Mouse (Mus musculus): ENCODE measurements around the gene Zfp219.
"Not testable (repeated sequence)": the region's sequence is repeated elsewhere in the genome, so short reads cannot be mapped to it uniquely, and the experiment has no call there.

The Zfp219 gene

DNA sequence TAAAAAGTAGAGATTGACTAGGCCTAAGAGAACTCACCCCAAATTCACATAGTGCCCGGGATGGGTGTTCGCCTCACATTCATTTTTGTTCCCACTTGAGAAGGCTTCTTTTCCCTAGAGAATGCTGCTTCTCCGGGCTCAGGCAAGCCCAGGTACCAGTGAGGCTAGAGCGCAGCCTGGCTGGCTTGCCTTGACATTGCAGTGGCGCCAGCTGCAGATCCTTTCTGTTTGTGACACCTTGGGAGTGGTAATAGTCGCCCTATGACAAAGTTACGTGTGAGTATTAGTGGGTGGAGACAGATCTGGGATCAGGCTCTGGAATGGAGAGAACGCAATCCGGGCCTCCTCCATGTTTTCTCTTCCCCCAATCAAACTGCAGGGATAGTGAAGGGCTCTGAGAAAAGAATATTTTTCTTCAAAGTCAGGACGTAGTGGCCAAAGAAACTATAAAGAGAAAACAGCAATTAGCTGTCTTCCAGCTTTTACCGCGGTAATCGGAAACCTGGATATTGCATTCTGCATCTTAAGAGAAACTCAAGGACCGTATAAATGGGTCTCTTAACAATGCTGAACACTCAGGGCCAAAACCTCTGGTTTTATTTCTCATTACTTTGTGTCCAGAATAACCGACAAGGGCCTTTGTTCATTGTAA is at the start of gene Zfp219:
Gene Zfp219 (minus strand): TSS at position 248 of the 652 bp plus-strand sequence.
- peak; percentile 96 for DNase-seq (ENCODE audit: extremely low read depth, low read depth)

DNA sequence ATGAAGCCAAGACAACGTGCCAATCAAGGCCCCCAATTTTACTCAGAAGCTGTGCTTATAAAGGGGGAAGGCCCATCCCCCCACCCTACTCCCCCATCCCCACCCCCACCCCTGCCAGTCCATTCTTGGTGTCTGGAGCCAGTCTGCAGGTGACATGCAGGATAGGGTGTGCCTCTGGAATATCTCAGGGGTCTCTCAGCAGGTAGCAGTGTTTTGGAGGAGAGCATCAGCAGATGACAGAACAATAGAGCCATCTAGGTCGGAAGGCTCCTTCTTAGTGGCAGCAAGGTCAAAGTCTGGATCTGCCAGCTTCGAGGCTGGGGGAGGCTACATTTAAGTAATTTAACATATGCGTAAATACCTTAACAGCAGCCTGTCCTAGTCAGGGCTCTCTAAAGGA is 45.6 kb upstream of the Zfp219 start:
- DNase-seq (ENCODE audit: extremely low read depth, low read depth), result no peak

DNA sequence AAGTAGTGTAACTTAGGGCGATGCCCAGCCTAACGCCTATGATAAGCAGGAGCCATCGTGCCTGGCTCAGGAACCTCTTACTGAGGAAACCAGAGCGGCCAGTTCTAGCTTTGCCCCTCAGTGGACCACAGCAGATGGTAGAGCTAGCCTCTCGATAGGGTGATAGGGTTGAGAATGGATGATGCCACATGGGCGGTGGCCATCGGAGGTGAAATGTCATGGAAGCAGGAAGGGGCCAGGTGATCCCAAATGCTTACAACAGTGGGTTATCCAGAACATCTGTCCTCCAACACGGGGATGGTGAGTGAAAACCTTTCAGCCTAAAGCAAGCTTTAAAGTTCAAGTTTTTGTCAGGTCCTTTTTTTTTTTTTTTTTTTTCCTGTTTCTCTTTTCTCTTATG is 41.3 kb upstream of the Zfp219 start:
- DNase-seq (ENCODE audit: extremely low read depth, low read depth), result no peak

DNA sequence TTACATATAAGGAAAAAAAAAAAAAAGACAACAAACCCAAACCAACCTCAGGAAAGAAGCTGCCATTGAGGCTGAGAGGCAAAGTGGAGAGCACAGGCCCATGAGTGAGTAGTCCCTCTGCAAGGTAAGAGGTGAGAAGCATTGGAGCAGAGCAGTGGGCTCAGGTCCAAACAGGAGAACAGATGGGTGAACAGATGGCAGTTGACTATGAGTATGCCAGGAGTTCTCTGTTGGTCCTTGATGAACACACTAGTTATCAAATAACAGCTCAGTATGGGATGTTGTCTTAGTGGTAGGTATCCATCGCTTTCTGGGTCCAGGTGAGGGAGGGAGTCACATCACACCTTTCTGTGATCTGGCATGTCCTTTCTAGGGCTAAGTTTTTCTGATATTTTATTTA is 40.3 kb upstream of the Zfp219 start:
- DNase-seq (ENCODE audit: extremely low read depth, low read depth), result no peak

DNA sequence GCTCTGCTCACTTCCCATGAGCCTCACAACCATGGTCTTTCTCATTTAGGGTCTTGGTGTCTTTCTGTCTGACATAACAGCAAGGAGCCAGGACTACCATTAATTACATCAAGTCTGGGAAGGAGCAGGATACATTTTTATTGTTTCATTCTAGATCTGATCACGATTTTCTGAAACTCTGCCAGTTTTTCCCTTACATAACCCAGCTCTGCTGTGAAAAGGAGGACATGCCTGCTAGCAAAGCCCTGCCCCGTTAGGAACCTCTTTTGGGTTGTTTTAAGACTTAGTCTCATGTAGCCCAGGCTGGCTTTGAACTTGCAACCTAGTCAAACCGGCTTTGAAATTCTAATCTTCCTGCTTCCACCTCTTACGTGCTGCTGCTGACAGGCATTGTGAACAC is 39.4 kb upstream of the Zfp219 start:
- DNase-seq (ENCODE audit: extremely low read depth, low read depth), result no peak

DNA sequence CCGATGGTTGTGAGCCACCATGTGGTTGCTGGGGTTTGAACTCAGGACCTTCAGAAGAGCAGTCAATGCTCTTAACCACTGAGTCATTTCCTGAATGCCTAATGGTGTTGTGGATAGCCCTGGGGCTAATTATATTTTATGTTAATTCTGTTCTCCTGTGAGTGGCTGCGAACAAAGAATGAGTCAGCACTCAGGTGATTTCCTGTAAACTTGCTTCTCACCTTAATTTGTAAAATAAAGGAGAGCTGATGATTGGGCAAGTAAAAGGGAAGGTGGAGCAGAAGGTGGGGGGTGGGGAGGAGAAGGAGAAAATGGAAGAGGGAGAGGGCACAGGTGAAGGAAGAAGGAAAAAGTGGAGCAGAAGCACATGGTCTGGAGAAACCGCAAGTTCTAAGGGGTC is 32.2 kb upstream of the Zfp219 start:
- DNase-seq (ENCODE audit: extremely low read depth, low read depth), result not testable (repeated sequence)

DNA sequence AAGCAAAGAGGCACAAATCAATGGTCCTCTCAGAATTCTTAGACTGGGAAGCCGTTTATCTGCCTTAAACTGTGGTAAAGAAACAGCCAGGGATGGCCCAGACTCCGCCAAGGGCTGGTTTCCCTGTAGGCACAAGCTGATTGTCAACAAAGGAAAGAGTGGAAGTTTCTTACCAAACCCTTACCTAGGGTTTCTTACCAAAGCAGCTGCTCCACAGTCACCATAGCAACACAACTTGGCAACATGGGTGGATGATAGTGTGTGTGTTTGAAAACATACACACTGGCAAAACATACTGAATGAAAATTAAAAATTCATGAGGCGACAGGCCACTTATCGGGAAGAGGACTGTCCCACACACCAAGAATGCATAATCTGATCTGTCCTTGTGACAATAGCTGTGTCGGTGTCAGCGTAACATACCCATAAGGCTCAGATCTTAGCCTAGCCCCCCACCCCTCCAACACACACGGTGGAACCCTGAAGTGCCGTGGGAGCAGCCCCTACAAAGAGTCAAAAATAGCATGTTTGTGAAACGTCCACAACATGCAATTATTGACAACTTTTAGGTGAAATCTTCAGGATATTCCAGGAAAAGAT is 25.5 kb upstream of the Zfp219 start:
- DNase-seq (ENCODE audit: extremely low read depth, low read depth), result no peak

DNA sequence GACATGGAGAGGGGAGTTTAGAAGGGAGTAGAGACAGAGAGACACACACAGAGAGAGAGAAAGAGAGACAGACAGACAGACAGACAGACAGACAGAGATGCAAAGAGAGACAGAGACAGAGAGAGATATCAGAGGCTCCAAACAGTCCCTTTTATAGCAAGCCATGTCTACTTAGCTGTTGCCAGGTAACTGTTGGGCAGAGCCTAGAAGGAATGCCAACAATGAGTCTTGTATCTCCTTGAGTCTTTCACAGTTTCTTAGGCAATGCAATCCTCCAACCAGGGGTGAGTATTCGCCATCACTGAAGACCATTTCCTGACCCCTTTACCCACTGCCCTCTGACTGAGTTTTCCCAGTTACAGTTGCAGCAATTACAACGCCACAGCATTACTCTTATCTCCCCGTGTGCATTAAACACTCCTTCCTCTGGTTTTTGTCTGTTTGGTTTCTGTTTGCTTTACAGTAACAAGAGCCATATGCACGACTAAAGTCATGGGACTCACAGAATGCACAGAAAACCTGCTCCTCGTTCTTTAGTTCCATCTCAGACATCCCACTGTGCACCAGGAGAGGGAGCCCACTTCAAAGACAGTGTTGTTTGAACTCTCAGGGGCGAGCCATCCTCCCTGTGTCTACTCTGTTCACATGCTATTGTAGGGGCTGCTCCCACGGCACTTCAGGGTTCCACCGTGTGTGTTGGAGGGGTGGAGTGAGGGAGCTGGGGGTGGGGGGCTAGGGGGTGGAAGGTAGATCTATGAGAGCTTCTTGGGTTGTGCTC is 24.6 kb upstream of the Zfp219 start:
- peak; percentile 67 for DNase-seq (ENCODE audit: extremely low read depth, low read depth)

DNA sequence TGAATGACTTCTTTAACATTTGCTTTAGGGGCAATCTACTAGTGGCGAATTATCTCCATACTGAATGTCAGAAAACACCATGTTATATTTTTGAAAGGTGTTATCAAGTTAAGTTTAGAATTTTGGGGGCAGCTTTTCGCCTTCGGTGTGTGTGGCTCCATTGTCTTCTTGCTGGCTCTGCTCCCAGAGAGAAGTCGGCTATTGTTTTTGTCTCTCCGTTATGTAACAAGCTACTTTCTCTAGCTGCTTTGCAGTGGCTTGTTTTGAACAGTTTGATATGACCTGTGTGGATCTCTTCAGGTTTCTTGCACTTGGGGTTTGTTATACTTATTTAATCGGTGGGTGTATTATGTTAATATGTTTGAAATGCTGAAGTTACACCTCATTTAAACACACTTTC is 22.9 kb upstream of the Zfp219 start:
- DNase-seq (ENCODE audit: extremely low read depth, low read depth), result no peak

DNA sequence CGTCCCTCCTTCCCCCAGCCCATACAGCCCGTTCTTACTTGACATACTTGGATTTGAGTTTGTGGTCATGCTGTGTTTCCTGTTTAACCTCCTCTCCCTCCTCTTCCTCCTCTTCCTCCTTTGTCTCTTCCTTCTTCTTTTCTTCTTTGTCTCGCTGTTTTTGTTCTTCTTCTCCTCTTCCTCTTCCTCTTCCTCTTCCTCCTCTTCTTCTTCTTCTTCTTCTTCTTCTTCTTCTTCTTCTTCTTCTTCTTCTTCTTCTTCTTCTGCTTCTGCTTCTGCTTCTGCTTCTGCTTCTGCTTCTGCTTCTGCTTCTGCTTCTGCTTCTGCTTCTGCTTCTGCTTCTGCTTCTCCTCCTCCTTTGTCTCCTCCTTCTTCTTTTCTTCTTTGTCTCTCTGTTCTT is 21.8 kb upstream of the Zfp219 start, which contains the start of gene Olfr221:
Gene Olfr221 (minus strand): TSS at position 101 of the 400 bp plus-strand sequence.
- not testable (repeated sequence) for DNase-seq (ENCODE audit: extremely low read depth, low read depth)

DNA sequence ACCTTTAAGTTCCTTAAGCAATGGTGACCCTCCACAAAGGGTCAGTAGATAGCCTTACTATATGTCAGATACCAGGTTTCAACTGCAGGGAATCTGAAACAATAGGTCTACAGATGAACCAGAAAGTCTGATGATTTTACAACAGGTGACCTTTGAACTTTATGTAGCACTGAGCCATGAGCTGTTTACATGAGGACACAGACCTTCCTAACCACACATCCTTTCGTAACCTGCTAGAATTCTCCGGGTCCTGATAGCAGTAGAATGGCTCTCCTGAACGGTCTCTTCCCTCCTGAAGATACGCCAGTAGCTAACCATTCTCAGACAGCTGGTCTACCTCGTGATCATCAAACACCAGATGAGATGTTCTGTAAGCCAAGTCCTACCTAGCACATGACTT is 18.8 kb upstream of the Zfp219 start:
- DNase-seq (ENCODE audit: extremely low read depth, low read depth), result no peak

DNA sequence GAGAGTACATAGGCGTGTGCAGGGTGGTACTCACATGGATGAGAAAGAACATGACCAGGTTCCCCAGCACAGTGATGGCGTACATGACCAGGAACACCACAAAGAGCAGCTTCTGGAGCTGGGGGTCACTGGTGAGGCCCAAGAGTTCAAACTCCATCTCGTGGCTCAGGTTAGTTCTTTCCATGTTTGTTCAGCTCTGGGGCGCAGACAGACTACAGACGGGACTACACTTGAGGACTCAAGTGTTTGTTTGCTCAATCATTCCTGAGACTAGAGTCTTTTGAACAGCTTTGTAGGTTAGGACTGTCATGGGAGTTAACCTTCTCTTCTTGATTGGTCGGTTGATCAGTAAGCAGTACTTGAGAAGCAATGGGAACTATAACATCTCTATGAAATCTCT is 15.4 kb upstream of the Zfp219 start:
- DNase-seq (ENCODE audit: extremely low read depth, low read depth), result no peak

DNA sequence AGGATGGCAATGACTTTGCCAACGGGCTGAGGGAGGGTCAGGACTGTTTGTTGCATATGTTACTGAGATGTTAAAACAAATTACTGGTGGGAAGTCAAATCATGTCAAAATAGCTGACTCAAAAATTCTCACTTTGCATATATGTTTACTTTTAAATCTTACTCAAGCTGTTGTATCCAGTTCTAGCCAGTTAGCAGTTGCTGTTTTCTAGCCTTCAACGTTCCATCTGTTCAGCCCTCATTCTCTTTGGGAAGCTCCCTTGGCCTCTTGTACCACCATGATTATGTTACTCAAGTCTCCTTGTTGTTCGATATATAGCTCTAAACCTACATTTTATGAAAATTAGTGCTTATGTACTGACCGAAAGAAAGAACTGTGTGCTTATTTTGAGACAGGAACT is 5.8 kb upstream of the Zfp219 start:
- no peak for DNase-seq (ENCODE audit: extremely low read depth, low read depth)

DNA sequence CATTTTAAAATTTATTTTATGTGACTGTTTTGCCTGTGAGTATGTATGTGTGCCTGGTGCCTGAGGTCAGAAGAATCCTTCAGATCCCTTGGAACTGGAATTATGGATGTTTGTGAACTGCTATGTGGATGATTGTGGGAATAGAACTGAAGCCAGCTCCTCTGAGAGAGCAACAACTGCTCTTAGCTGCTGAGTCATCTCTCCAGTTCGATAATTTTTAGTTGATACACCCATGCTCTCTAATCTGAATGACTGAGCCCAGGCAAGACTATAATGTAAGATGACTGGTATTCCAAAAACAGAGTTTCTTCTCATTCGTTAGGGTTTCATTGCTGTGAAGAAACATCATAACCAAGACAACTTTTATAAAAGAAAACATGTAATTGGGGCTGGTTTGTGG is 3.6 kb upstream of the Zfp219 start:
- no peak for DNase-seq (ENCODE audit: extremely low read depth, low read depth)

DNA sequence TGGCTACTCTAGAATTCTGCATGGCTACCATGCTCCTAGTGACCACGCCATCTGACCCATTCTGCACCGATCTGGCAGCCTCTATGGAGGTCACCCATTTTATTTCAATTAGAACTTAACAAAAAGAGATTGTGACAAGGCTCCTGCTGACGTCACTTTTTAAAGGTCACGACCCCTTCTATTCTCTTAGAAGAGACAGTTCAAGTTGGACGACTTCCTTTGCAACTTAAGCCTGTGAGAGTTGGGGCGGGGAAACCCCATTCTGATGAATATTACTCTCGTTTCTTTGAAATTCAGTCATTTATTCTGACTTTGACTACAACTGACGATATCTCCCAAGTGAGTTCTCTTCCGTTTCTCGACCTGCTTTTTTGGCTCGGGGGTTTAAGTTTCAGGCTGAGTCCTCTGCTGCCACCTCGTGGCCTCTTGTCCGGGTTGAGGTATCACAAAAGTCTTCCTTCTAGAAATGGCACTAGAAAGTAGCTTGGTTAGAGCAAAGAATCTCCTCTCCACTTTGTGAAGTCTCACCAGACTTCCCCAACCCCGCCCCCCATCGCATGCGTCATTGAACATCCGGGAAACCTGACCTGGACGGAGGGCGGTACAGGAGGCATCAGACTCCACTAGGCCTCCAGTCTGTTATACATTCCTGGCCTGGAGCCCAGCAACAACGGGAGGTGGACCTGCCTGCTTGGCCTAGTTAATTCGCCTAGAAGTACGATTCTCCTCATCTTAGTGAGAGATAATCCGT is 2.4 kb upstream of the Zfp219 start:
- peak; percentile 94 for DNase-seq (ENCODE audit: extremely low read depth, low read depth)

DNA sequence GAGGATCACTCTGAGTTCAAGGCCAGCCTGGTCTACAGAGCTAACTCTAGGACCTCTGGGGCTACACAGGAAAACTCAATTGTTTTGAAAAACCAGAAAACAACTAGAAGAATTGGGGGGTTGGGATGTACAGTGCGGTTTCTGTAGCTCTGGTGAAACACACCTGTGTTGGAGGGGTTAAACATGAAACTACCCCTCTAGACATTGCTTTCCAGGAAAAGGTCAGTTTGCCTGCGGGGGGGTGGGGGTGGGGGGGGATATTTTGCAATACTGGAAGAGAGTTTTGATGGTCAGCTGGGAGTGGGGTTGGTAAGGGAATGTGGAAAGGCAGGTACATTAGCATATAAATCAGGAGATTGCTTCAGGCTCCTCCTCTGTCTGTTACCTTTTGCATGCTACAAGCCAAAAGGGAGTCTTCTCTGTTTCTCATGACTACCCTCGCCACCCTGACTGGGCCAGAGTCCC is 1.7 kb upstream of the Zfp219 start:
- no peak for DNase-seq (ENCODE audit: extremely low read depth, low read depth)

DNA sequence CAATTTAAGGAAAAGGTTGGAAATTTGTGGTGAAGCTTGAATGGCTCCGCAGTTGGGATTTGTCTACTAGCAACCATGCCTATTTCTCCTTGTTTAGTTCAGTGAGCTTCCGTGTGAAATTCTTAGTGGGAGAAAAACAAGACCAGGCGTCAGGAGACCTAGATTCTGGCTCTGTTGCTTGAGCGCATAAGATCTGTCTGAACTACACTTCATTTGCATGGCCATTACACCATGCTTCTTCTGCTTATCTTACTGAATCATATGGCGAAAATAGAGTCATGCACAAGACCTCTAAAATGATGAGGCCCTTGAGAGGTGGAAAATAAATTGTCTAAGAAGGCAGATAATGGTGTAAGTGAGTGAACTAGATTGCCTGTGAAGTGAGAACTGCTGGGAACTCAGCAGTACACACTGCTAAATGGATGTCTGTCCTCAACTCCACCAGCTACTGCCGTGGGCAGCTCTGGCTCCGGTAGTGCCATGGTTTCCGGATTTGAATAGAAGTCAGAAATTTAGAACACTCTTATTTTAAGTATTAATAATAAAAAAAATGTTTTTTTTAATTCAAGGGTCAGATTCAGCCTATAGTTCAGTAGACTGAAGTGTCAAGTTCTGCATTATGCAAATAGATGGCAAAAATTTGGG is 1.2 kb upstream of the Zfp219 start:
- DNase-seq (ENCODE audit: extremely low read depth, low read depth), result peak; percentile 72

DNA sequence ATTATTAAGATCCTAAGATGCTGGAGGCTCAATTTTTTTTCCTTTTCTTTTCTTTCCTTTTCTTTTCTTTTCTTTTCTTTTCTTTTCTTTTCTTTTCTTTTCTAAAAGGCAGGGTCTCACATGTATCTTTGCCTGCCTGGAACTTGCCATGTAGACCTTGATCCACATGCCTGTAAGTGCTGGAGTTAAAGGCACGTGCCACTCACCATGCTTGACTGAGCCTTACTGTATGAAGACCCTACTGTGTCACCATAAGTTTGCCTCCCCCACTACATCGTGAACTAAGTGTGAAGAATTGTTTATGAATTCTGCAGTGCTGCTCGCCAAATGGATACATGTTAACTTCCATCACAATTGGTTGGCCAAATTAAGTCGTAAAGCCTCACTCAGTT is 601 bp upstream of the Zfp219 start:
- no peak for DNase-seq (ENCODE audit: extremely low read depth, low read depth)

DNA sequence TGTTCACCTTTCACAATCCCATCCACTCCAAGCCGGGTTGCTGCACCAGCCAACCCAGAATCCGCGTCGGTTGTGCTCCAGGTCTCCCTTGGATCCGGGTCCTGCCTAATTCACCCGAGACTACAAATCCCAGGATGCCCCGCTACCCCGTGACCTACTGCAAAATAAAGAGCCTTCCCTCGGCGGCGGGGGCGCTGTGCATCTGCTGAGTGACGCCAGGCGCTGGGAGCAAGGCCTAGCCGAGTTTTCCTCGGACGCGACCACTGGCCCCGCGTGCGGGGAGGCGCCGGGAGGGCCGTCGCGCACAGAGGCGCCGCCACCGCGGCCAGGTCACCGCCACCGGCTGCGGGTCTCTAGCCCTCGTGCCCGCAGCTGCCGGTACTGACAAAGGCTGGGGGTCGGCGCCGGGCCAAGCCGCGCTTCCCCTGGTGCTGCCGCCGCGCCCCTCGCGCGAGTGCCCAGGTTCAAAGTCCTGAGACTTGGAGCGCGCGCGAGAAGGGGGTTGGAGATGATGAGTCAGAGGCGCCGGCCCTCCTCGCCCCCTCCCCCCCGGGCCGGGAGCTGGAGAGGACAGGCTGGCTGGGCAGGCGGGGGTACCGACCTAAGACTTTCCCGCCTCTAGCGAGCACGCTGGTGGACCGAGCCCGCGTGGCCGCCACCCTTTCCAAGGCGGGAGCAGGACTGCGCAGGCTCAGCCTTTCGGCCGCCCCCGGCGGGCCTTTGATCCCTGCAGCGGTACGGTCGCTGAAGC is 768 bp downstream of the Zfp219 start:
- peak; percentile 93 for DNase-seq (ENCODE audit: extremely low read depth, low read depth)

DNA sequence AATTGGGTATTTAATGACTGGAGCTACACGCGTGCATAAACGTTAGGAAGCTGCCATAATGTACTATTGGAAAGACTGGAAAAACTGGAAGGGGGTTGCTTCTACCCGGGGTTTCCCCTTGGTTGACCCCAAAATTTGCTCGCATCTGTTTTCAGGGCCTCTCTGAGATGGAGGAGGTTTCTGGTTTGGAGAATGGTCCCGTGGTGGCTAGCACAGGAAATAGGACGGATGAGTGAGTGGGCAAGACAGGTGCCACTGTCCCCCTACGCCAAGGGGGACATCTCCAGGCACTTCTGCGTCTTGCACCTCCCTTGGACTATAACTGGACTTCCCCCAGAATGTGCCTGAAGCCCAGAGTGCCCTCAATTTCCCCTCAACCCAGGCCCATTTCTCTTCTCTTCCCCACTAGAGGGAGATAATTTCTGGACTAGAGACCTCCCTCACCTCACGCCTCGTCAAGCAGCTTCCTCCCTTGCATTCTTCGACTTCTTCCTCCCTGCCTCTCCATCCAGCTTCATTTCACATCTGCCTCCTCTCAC is 1.4 kb downstream of the Zfp219 start:
- DNase-seq (ENCODE audit: extremely low read depth, low read depth), result no peak

Data from MEL-GATA-1-ER (cell line).